35 mouse cellular contexts compared by ENCODE assay signal in genomic region chr12:110578333-110578732, GRCm38 (mm10).
"Had no signal": no experiment of that assay in that cellular context is flagged by ENCODE, and none has a peak within 500 bp of the region (broad histone marks: within the 10 kb centered on the region; RNA-seq: fewer than 3 reads in every experiment).

No protein-coding gene starts in this region.

- DNase-seq: heart, postnatal 10 days; heart, postnatal 14 days; heart, postnatal 36 days; heart, postnatal 4 days; kidney, adult 11 months; kidney, adult 18-20 months; kidney, adult 2 months; kidney, adult 8-10 months; kidney, adult 9 months; kidney, postnatal 10 days; kidney, postnatal 14 days; kidney, postnatal 25 days; kidney, postnatal 36 days; kidney, postnatal 4 days; layer of hippocampus, adult 9-11 months; layer of hippocampus, postnatal 36 days had no signal

- H3K4me1 ChIP-seq: heart, embryonic 10.5 days; heart, embryonic 12.5 days; heart, embryonic 13.5 days; heart, embryonic 15.5 days; hindbrain, embryonic 12.5 days; hindbrain, embryonic 13.5 days; hindbrain, embryonic 15.5 days; intestine, embryonic 15.5 days; kidney, embryonic 15.5 days had no signal

- ATAC-seq: hindbrain, embryonic 16.5 days; hindbrain, postnatal 0 days; inflammation-experienced regulatory T-cells, adult 6 months; intestine, embryonic 15.5 days; intestine, embryonic 16.5 days; intestine, postnatal 0 days had no signal

- H3K4me2 ChIP-seq: heart, embryonic 11.5 days; heart, embryonic 12.5 days; heart, embryonic 13.5 days; heart, embryonic 15.5 days; hindbrain, embryonic 12.5 days; hindbrain, embryonic 13.5 days; hindbrain, embryonic 14.5 days; hindbrain, embryonic 15.5 days; intestine, embryonic 15.5 days; kidney, embryonic 15.5 days had no signal

- H3K9ac ChIP-seq: heart, embryonic 12.5 days; heart, embryonic 13.5 days; heart, embryonic 15.5 days; hindbrain, embryonic 12.5 days; hindbrain, embryonic 13.5 days; hindbrain, embryonic 14.5 days; hindbrain, embryonic 15.5 days; intestine, embryonic 15.5 days; kidney, embryonic 15.5 days had no signal

- H3K4me3 ChIP-seq: heart, embryonic 10.5 days; heart, embryonic 12.5 days; heart, embryonic 13.5 days; heart, embryonic 15.5 days; hindbrain, embryonic 10.5 days; hindbrain, embryonic 12.5 days; hindbrain, embryonic 13.5 days; hindbrain, embryonic 15.5 days; intestine, embryonic 15.5 days; kidney, embryonic 15.5 days; layer of hippocampus, adult 2 months had no signal

- H3K27me3 ChIP-seq: heart, embryonic 12.5 days; heart, embryonic 13.5 days; heart, embryonic 15.5 days; hindbrain, embryonic 12.5 days; hindbrain, embryonic 13.5 days; hindbrain, embryonic 15.5 days; intestine, embryonic 15.5 days; kidney, embryonic 15.5 days had no signal

- H3K27ac ChIP-seq: heart, embryonic 10.5 days; heart, embryonic 13.5 days; heart, embryonic 15.5 days; hindbrain, embryonic 10.5 days; hindbrain, embryonic 12.5 days; hindbrain, embryonic 13.5 days; hindbrain, embryonic 14.5 days; hindbrain, embryonic 15.5 days; hindbrain, postnatal 0 days; intestine, embryonic 15.5 days; kidney, embryonic 15.5 days; kidney, postnatal 0 days; layer of hippocampus, adult 2 months had no signal

- H3K9me3 ChIP-seq: heart, embryonic 10.5 days; heart, embryonic 12.5 days; heart, embryonic 13.5 days; heart, embryonic 15.5 days; hindbrain, embryonic 10.5 days; hindbrain, embryonic 12.5 days; hindbrain, embryonic 13.5 days; hindbrain, embryonic 15.5 days; intestine, embryonic 15.5 days; kidney, embryonic 15.5 days had no signal
